Mouse (Mus musculus) CD8-positive naive resting alpha-beta T cell, adult 2 months (primary cell): ENCODE data around the gene Ubn2.
"Not testable (repeated sequence)": the region's sequence is repeated elsewhere in the genome, so short reads cannot be mapped to it uniquely, and the experiment has no call there.

Experiments used
- DNase-seq, 2 experiments: peaks; one replicate each; pipeline ENCODE4 v3.0.0; 2022; ENCODE audit warnings: low read depth in 2 of 2, low spot score in 2 of 2

Ubn2 gene

GRCm38 (mm10) chr6:38533428-38534405 lies 100.0 kb downstream of the Ubn2 start, which contains the start of gene Fmc1:
Fmc1 (plus strand) TSS chr6:38533502.
- DNase-seq: peak; percentile 94 to 98

GRCm38 (mm10) chr6:38534640-38535365 lies 101.1 kb downstream of the Ubn2 start:
- peak; percentile 99 to 100 for DNase-seq

GRCm38 (mm10) chr6:38535366-38535690 lies 101.6 kb downstream of the Ubn2 start:
- no peak for DNase-seq

- no peak for DNase-seq
Observed at GRCm38 (mm10) chr6:38535788-38536187, 102.0 kb downstream of the Ubn2 start.

GRCm38 (mm10) chr6:38544141-38544540 lies 110.4 kb downstream of the Ubn2 start:
- DNase-seq: not testable (repeated sequence)

- DNase-seq: not testable (repeated sequence)
Observed at GRCm38 (mm10) chr6:38547005-38547404, 113.3 kb downstream of the Ubn2 start.

GRCm38 (mm10) chr6:38547707-38548106 lies 114.0 kb downstream of the Ubn2 start:
- DNase-seq: no peak

GRCm38 (mm10) chr6:38548595-38548994 lies 114.8 kb downstream of the Ubn2 start:
- not testable (repeated sequence) for DNase-seq

GRCm38 (mm10) chr6:38549840-38550239 lies 116.1 kb downstream of the Ubn2 start:
- not testable (repeated sequence) for DNase-seq

- no peak for DNase-seq
Observed at GRCm38 (mm10) chr6:38550250-38551061, 116.7 kb downstream of the Ubn2 start.

GRCm38 (mm10) chr6:38551062-38551988 lies 117.6 kb downstream of the Ubn2 start, which contains the start of gene Luc7l2:
Luc7l2 (plus strand) TSS chr6:38551334.
- DNase-seq: peak; percentile 94 to 96

- DNase-seq: peak; percentile 95 to 97
Observed at GRCm38 (mm10) chr6:38551989-38552635, 118.4 kb downstream of the Ubn2 start.

GRCm38 (mm10) chr6:38552636-38553000 lies 118.9 kb downstream of the Ubn2 start:
- DNase-seq: no peak
